Mouse (Mus musculus): ENCODE measurements at regions not wholly inside any gene's neighbourhood (a gene's known extent, or its start where the extent isn't known, plus 50 kb on each side); places are given as distances from the start of the nearest gene placed in this dataset.

DNA sequence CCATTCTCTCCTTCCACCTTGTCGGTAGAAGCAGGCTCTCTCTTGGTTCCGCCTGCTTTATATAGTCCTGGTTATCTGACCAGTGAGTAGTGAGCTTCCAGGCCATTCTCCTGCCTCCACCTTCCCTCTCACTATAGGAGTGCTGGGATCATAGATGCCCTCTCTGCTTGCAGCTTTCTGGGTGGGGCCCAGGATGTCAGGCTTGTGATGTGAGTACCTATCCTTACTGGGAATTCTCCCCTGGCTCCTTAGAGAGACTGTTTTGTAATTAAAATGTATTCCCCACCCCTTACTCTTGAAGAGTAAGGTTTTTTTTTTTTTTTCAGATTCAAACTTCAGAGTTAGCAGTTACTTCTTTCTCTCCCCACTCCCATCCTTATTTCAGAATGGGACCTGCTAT is 291.1 kb upstream of the Rtl1 start:
- DNase-seq (ENCODE audit: low spot score), result no peak

GRCm38 (mm10) chr12:109892834-109893233 is 292.7 kb upstream of the Rtl1 start:
- DNase-seq (ENCODE audit: low spot score), result no peak

DNA sequence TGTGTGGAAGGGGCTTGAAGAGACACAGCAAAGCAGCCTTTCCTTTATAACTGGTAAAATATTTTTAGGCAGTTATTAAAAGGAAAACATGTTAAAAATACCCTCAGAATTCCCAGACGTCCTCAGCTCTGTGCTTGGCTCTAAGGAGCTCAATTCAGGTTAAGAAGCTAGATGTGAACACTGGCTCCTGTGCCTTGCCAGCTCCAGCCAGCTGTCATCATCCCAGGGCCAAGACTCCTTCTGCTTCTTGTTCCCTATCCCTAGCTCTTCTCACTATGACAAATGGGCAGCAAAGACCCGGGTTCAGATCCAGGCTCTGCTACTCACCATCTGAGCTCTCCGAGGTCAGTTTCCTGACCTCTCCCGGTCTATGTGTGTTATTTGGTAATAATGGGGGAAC is 293.5 kb upstream of the Rtl1 start:
- no peak for DNase-seq (ENCODE audit: low spot score)

DNA sequence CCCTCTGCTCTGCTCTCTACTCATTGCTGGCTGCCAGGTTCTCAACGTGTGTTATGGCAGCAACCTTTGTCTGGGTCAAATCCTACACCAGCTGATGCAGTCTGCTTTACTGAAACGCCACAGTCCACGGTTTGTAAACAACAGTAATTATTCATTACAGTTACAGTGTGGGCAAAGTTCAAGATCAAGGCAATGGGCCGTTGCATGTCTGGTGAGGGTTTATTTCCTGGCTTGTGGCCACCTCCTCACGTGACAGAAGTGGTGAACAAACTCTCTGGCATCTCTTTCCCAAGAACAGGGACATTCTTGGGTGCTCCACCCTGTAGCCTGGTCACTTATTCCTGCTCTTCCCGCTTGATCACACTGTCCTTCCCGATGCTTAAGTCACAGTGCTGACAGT is 295.3 kb upstream of the Rtl1 start:
- DNase-seq (ENCODE audit: low spot score), result no peak

DNA sequence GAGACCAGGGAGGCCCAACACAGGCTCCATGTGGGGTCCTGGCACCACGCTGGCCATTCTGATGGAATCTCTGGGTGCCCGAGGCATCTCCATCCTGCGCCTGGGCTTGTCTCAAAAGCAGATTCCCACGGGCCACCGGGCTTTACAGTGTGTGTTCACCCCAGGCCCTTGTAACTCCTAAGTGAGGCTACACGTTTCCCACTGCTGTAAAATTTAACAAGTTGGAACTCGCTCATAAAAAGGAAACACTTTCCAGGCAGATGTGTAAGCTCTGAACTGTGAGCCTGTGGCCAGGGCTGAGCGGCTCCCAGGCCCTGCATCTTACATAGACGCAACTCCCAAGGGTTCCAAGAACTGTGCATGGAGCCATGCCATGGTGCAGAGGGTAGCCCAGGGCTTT is 296.3 kb upstream of the Rtl1 start:
- DNase-seq (ENCODE audit: low spot score), result no peak

DNA sequence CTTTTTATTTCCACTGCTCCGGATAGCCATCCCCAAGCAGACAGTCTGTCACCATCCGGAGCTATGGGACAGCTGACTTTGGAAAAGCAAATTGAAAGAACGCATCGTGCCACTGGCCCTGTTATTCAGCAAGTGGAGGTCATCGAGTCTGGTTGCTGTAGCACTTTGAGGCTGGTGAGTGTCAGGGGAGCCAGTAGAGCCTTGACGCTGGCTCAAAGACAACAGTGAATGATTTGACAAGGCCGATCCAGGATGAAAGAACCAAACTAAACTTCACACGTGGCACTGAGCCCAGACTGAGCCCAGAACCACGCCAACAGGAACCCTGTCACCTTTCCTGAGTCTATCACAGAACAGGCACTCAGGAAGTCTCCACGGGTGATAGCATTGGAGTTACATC is 296.8 kb upstream of the Rtl1 start:
- DNase-seq (ENCODE audit: low spot score), result no peak

DNA sequence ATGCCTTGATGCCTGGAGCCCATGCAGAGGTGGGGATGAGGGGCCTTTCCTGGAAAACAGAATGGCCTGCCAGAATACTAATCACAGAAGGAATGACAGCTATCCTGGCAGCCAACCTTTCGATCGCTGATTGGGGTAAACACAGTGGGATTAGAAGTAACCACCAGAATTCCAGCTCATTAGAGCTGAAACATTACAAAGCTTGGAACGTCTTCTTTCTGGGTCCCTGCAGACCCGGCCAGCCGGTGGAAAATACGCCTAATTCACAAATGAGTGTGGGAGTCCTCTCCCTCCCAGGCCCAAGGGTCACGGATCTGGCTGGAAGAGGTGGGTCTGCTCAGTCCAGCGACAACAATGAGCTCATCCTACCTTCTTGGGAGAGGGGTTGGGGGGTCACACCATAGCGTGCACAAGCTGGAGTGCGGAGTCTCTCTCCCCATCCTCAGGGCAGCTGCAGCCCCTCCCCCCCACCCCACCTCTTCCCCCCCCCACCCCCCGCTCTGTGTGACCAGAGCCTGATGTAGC is 297.8 kb upstream of the Rtl1 start:
- DNase-seq (ENCODE audit: low spot score), result peak; percentile 47

GRCm38 (mm10) chr12:109899420-109899819 is 299.3 kb upstream of the Rtl1 start:
- DNase-seq (ENCODE audit: low spot score), result no peak

- DNase-seq (ENCODE audit: low spot score), result peak; percentile 77
Measured at GRCm38 (mm10) chr12:109910966-109911495, 310.9 kb upstream of the Rtl1 start.

DNA sequence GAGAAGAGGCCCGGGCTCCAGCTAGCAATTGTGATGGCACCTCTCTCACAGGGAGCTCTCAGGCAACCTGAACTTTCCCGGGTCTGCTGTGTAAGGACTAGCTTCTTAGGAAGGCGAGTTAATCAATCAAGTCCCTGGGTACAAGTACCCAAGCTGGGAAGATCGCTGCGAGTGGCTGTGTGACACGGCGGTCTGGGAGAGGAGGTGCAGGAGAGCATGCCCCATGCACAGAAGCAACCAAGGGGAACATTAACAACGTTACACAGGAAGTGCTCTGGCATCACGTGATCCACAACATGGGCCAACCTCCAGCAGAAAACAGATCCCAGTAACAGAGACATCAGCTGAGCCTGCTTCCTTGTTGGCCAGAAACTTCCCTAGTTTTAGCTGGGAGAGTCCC is 311.4 kb upstream of the Rtl1 start:
- DNase-seq (ENCODE audit: low spot score), result peak; percentile 60

GRCm38 (mm10) chr12:109917761-109918160 is 317.6 kb upstream of the Rtl1 start:
- no peak for DNase-seq (ENCODE audit: low spot score)

DNA sequence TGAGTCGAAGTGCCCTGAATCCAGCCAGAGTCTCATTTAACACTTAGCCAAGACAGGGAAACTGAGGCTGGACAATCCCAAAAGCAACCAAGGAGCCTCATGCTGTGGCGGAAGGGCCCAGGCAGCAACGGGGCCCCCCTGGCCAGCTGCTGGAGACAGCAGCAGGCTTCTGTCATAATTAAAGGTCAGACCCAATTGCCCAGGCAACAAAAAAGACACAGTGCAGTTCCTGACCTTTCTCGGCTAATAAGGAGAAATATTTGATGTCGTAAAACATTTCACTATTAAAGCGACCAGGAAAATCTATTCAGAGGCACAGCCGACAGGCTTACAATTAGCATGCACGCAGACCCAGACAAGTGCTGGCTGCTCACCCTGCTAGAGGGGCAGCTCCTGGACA is 318.8 kb upstream of the Rtl1 start:
- peak; percentile 27 for DNase-seq (ENCODE audit: low spot score)

- DNase-seq (ENCODE audit: low spot score), result no peak
Measured at GRCm38 (mm10) chr12:109922111-109922510, 322.0 kb upstream of the Rtl1 start.

DNA sequence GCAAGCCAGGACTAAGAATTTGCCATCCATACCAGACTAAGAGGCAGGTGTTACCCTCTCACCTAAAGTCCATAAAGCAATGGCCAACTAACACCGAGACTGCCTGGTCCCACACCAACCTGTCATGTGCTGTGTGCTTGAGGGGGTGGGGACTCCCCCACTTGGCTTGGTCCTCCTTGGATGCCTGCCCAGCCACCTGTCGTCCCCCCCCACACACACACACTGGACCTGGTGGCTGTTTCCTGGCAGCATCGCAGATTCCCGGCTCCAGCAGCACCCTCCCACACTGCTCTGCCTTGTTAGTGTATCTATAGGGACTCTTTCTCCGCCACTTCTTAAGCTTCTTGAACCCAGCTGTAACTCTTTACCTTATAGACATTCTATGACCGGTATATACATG is 325.7 kb upstream of the Rtl1 start:
- DNase-seq (ENCODE audit: low spot score), result no peak

- DNase-seq (ENCODE audit: low spot score), result peak; percentile 25
Measured at GRCm38 (mm10) chr12:109926643-109927042, 326.5 kb upstream of the Rtl1 start.

DNA sequence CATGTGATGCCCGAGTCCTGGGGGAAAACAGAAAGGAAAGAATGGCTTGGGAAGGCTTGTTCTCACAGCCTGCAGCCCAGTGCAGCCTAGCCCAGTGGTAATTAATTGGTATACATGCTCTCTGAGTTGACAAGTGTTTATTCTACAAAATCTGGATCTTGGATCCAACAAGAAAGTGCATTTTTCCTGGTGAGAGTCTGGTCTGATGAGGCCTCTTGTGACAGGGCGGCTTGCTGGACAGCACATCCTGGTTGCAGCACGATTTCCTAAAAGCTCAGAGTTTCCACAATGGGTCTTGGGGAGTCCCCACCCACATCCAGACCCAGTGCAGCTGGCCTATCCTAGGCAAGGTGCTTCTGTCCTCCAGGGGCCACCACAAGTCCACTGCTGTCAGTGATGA is 332.7 kb upstream of the Dio3 start:
- DNase-seq (ENCODE audit: low spot score), result no peak

DNA sequence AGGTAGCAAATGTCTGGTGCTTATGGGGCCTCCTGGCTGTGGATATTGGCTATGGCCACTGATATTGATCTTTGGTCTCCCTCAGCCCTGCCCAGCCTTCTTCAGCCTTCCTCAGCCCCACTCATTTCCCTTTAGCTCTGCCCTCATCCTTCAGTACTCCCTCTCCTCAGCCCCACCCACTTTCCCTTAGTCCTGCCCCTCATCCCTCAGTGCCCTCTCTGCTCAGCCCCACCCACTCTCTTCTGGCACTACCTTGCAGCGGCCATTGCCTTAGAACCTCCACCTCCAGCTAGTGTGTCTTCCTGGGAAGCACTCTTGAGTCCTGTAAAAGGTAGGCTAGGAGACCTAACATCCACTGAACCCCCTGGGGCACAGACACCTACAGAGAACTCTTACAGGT is 331.9 kb upstream of the Dio3 start:
- no peak for DNase-seq (ENCODE audit: low spot score)

GRCm38 (mm10) chr12:109947886-109948433 is 330.9 kb upstream of the Dio3 start:
- no peak for DNase-seq (ENCODE audit: low spot score)

GRCm38 (mm10) chr12:109948434-109948984 is 330.4 kb upstream of the Dio3 start:
- peak; percentile 34 for DNase-seq (ENCODE audit: low spot score)

DNA sequence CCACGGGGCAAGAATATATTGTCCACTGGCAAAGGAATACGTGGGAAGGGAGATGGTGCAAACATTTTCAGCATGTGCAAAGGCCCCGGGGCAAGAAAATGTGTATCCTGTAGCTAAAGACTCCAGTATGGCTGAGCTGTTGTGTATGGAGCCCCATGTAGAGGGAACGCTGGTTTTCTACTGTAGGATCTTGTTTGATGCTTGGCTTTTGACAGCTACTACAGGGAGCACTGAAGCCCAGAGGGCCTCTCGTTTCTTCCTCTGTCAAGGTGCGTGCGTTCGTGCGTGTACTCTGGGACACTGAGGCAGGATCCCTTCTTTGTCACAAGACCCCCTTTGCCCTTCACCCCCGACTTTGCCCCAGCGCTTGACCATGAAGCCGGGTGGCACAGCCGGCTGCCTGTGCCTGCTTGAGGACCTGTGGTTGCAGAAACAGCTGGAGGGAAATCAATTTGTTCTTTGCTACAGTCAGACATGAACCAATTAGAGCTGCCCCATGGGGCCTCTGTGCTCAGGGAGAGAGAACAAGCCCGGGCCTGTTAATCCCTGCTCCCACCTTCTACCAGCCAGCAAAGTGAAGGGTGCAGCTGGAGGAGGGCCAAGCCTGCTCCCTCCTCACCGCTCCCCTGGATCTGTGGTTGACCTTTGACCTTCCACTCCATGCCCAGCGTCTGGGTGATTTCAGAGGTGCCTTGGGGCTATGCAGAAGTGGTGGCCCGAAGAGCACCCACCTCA is 329.5 kb upstream of the Dio3 start:
- DNase-seq (ENCODE audit: low spot score), result peak; percentile 60

GRCm38 (mm10) chr12:109950632-109951031 is 328.2 kb upstream of the Dio3 start:
- peak; percentile 36 for DNase-seq (ENCODE audit: low spot score)

- no peak for DNase-seq (ENCODE audit: low spot score)
Measured at GRCm38 (mm10) chr12:109951473-109951872, 327.4 kb upstream of the Dio3 start.

DNA sequence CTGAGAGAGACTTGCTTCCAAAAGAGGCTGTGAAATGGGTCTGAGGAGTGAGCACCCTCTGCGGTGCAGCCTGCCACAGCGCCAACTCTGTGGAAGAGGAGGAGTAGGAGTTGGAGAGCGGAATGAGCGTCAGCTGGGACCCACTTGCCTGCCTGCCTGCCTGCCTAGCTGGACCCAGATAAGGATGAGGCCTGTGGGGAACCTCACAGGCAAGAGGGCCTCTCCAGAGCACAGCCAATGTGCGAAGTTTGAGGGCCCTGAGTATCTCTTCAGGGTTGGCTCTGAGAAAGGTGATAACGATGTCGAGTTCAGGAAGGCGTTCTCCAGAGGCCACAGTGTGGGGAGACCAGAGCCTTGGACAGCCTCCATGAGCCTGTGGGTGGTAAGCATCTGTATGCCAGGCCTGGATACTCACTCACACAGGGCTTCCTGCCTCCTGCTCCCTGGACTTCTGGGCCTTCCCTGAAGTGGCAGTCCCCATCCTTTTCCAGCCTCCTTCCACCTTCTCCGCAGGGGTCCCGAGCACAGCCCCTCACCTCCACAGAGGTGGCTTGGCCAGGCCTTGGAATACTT is 326.9 kb upstream of the Dio3 start:
- DNase-seq (ENCODE audit: low spot score), result no peak
